Mouse (Mus musculus): ENCODE results near the gene Tia1. TPM values are rescaled to one million over a fixed set of nuclear protein-coding genes. Genes with fewer than 3 reads are reported as not detected.
"Not testable (repeated sequence)": the region's sequence is repeated elsewhere in the genome, so short reads cannot be mapped to it uniquely, and the experiment has no call there.

Gene Tia1
- polyA plus RNA-seq, 1 experiment from 2014 or later = 235 TPM

GRCm38 (mm10) chr6:86371340-86371911 lies 32.6 kb upstream of the Tia1 start:
- peak; percentile 98 for DNase-seq (ENCODE audit: low spot score)
- no peaks in the 10 kb centered on the region for H3K9me3 ChIP-seq (replicated peaks)
- under 1% methylated on average over 50 of the region's 50 CpGs for WGBS
- H3K4me3 ChIP-seq = peak overlapping the region; percentile 92
- peaks cover 23% of the 10 kb centered on the region for H3K4me1 ChIP-seq
- peaks cover 59% of the 10 kb centered on the region for H3K36me3 ChIP-seq
- H3K27ac ChIP-seq = peak overlapping the region; percentile 92
- H3K27me3 ChIP-seq (ENCODE audit: low read depth, poor library complexity, severe bottlenecking) = no peaks in the 10 kb centered on the region

GRCm38 (mm10) chr6:86371950-86372516 lies 32.0 kb upstream of the Tia1 start:
- H3K27ac ChIP-seq = peak overlapping the region; percentile 92
- peaks cover 63% of the 10 kb centered on the region for H3K36me3 ChIP-seq
- no peaks in the 10 kb centered on the region for H3K27me3 ChIP-seq (ENCODE audit: low read depth, poor library complexity, severe bottlenecking)

DNA sequence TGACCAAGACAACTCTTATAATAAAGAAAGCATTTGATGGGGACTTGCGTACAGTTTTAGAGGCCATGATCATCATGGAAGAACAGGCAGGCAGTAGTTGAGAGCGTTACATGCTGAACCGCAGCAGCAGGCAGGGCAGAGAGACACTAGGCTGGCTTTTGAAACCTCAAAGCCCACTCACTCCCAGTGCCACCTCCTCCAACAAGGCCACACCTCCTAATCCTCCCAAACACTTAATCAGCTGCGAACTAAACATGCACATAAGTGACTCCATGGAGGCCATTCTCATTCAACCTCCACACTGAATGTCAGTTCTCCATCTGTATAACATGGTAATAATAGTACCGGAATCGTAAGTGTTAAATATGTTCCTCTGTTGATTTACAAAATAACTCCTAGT lies 30.5 kb upstream of the Tia1 start:
- no peak overlapping the region for H3K27ac ChIP-seq
- no peaks in the 10 kb centered on the region for H3K27me3 ChIP-seq (ENCODE audit: low read depth, poor library complexity, severe bottlenecking)
- DNase-seq (ENCODE audit: low spot score) = no peak
- no peak overlapping the region for H3K4me3 ChIP-seq
- peaks cover 66% of the 10 kb centered on the region for H3K36me3 ChIP-seq
- no peaks in the 10 kb centered on the region for H3K9me3 ChIP-seq (replicated peaks)
- peaks cover 19% of the 10 kb centered on the region for H3K4me1 ChIP-seq
- WGBS = 95% methylated on average over 6 of the region's 6 CpGs

More at GRCm38 (mm10) chr6:86371950-86372516, 32.0 kb upstream of the Tia1 start:
- no peaks in the 10 kb centered on the region for H3K9me3 ChIP-seq (replicated peaks)
- H3K4me3 ChIP-seq = peak overlapping the region; percentile 92
- 5% methylated on average over 12 of the region's 12 CpGs for WGBS
- DNase-seq (ENCODE audit: low spot score) = no peak
- peaks cover 19% of the 10 kb centered on the region for H3K4me1 ChIP-seq

DNA sequence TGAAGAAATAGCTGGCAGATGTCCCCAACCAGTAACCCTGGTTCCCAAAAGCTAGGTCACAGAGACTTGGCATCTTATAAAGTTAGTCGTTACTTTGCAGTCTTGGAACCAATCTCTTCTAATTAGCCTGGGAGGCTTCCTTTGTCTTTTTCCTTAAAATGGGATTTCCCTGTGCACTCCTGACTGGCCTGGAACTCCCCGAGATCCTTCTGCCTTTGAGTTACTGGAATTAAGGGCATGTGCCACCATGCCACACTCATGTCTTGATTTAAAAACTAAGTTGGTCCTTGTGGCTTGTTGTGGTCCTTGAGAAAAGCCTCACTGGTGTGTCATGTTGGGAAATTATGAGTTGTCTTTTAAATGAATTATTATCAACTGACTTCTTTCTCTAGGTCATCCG lies 25.7 kb upstream of the Tia1 start:
- H3K4me1 ChIP-seq = peaks cover 4% of the 10 kb centered on the region; the same call in 1 of the 2 replicates
- 94% methylated on average over 3 of the region's 3 CpGs for WGBS
- DNase-seq (ENCODE audit: low spot score) = no peak
- H3K9me3 ChIP-seq (replicated peaks) = no peaks in the 10 kb centered on the region
- H3K27ac ChIP-seq = no peak overlapping the region
- peaks cover 65% of the 10 kb centered on the region for H3K36me3 ChIP-seq
- no peaks in the 10 kb centered on the region for H3K27me3 ChIP-seq (ENCODE audit: low read depth, poor library complexity, severe bottlenecking)
- no peak overlapping the region for H3K4me3 ChIP-seq

DNA sequence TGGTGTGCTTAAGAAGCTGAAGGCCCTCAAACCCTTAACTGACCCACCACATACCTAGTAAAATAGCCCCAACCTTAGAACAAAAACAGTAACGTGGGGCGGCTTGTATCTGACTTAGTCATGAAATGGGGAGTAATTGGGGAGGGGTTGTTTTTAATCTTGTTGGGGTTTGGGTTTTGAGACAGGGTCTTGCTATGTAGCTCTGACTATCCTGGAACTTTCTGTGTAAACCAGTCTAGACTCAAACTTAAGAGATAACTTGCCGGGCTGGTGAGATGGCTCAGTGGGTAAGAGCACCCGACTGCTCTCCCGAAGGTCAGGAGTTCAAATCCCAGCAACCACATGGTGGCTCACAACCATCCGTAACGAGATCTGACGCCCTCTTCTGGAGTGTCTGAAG lies 23.9 kb upstream of the Tia1 start:
- H3K27ac ChIP-seq; DNase-seq (ENCODE audit: low spot score); H3K4me1 ChIP-seq; H3K4me3 ChIP-seq; H3K9me3 ChIP-seq (replicated peaks); H3K27me3 ChIP-seq (ENCODE audit: low read depth, poor library complexity, severe bottlenecking): not testable (repeated sequence)
- WGBS = 69% methylated on average over 8 of the region's 8 CpGs
- H3K36me3 ChIP-seq = peaks cover 52% of the 10 kb centered on the region

DNA sequence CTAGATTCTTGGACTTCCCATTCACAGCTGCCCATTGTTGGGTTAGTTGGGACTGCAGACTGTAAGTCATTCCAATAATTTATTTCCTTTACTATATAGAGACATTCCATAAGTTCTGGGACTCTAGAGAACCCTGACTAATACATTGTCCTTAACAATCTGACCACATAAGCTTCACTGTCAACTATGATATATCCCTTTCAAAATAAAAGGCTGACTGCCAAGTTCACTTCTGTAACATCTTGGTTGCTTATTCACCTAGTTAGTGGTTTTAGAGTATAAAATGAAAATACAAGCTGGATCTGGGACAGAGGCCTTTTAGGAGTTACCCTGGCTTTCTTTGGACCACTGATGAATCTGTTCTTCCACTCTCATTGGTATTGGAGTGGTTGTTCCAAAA lies 21.5 kb upstream of the Tia1 start:
- H3K36me3 ChIP-seq = peaks cover 49% of the 10 kb centered on the region
- no peaks in the 10 kb centered on the region for H3K9me3 ChIP-seq (replicated peaks)
- DNase-seq (ENCODE audit: low spot score) = no peak
- H3K4me3 ChIP-seq = no peak overlapping the region
- peaks cover 5% of the 10 kb centered on the region; the same call in 1 of the 2 replicates for H3K4me1 ChIP-seq
- no peak overlapping the region for H3K27ac ChIP-seq
- no peaks in the 10 kb centered on the region for H3K27me3 ChIP-seq (ENCODE audit: low read depth, poor library complexity, severe bottlenecking)

DNA sequence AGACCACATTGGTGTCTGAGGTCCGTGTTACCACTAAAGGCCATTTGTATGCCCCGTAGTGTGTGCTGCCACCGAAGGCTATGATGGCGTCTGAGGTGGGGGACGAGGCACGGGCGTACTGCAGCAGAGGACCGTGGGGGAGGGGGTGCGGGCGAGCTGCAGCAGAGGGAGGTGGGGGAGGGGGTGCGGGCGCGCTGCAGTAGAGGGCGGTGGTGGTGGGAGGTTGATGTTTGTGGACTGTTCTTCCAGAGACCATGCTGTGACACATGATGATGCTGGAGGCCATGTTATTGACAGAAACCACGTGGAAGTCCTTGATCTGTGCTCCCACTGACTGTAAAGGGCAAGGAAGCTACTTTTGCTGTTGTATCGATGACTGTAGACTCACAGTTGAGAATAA lies 20.6 kb upstream of the Tia1 start:
- Histone ChIP-seq H3K9me3 (replicated peaks) (no peaks in the 10 kb centered on the region), H3K4me1 (peaks cover 5% of the 10 kb centered on the region; the same call in 1 of the 2 replicates), H3K27ac (no peak overlapping the region), H3K4me3 (no peak overlapping the region), H3K36me3 (peaks cover 49% of the 10 kb centered on the region), H3K27me3 (ENCODE audit: low read depth, poor library complexity, severe bottlenecking) (no peaks in the 10 kb centered on the region)
- no peak for DNase-seq (ENCODE audit: low spot score)
- 44% methylated on average over 16 of the region's 16 CpGs for WGBS

DNA sequence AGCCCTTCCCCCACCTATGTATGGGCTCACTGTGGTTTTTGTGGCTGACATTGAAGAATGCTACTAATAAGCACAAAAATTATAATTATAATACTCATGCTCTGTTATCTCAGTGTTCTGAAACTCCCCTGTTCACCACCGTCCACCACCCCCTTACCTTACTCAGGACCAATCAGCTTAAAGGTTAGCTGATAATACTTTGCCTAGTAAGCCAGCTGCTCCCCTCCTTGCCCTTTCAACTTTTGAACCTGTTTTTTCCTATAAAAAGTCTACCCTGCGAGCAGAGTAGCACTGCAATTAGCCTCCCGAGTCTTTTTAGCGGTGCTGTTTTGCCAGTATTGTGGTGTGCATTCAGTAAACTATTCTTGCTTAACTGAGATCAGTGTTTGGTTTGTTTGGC lies 19.3 kb upstream of the Tia1 start:
- H3K9me3 ChIP-seq (replicated peaks) = no peaks in the 10 kb centered on the region
- no peak for DNase-seq (ENCODE audit: low spot score)
- no peak overlapping the region for H3K4me3 ChIP-seq
- no peak overlapping the region for H3K27ac ChIP-seq
- H3K27me3 ChIP-seq (ENCODE audit: low read depth, poor library complexity, severe bottlenecking) = no peaks in the 10 kb centered on the region
- peaks cover 5% of the 10 kb centered on the region; the same call in 1 of the 2 replicates for H3K4me1 ChIP-seq
- 77% methylated on average over 4 of the region's 4 CpGs for WGBS
- peaks cover 49% of the 10 kb centered on the region for H3K36me3 ChIP-seq

- H3K9me3 ChIP-seq (replicated peaks) = no peaks in the 10 kb centered on the region
- no peak overlapping the region for H3K4me3 ChIP-seq
- no peaks in the 10 kb centered on the region for H3K27me3 ChIP-seq (ENCODE audit: low read depth, poor library complexity, severe bottlenecking)
- WGBS = 82% methylated on average over 5 of the region's 5 CpGs
- H3K27ac ChIP-seq = no peak overlapping the region
- DNase-seq (ENCODE audit: low spot score) = no peak
- peaks cover 51% of the 10 kb centered on the region for H3K36me3 ChIP-seq
- peaks cover 5% of the 10 kb centered on the region; the same call in 1 of the 2 replicates for H3K4me1 ChIP-seq
These were observed 18.5 kb upstream of the Tia1 start for GRCm38 (mm10) chr6:86385362-86386104.

GRCm38 (mm10) chr6:86387313-86387712 lies 16.7 kb upstream of the Tia1 start:
- no peaks in the 10 kb centered on the region for H3K9me3 ChIP-seq (replicated peaks)
- WGBS = 91% methylated on average over 12 of the region's 12 CpGs
- H3K27ac ChIP-seq = no peak overlapping the region
- H3K4me3 ChIP-seq = no peak overlapping the region
- peaks cover 69% of the 10 kb centered on the region for H3K36me3 ChIP-seq
- H3K4me1 ChIP-seq = peaks cover 5% of the 10 kb centered on the region; the same call in 1 of the 2 replicates
- DNase-seq (ENCODE audit: low spot score) = no peak
- H3K27me3 ChIP-seq (ENCODE audit: low read depth, poor library complexity, severe bottlenecking) = no peaks in the 10 kb centered on the region

- Histone ChIP-seq H3K27ac (no peak overlapping the region), H3K27me3 (ENCODE audit: low read depth, poor library complexity, severe bottlenecking) (no peaks in the 10 kb centered on the region), H3K4me1 (peaks cover under 1% of the 10 kb centered on the region; the same call in 1 of the 2 replicates), H3K36me3 (peaks cover 78% of the 10 kb centered on the region), H3K4me3 (no peak overlapping the region), H3K9me3 (replicated peaks) (no peaks in the 10 kb centered on the region)
- no peak for DNase-seq (ENCODE audit: low spot score)
- WGBS = 84% methylated on average over 18 of the region's 18 CpGs
These were observed 15.6 kb upstream of the Tia1 start for GRCm38 (mm10) chr6:86388461-86388860.

GRCm38 (mm10) chr6:86391326-86391725 lies 12.7 kb upstream of the Tia1 start:
- H3K4me1 ChIP-seq = peaks cover 16% of the 10 kb centered on the region
- H3K27ac ChIP-seq = no peak overlapping the region
- no peaks in the 10 kb centered on the region for H3K9me3 ChIP-seq (replicated peaks)
- no peaks in the 10 kb centered on the region for H3K27me3 ChIP-seq (ENCODE audit: low read depth, poor library complexity, severe bottlenecking)
- DNase-seq (ENCODE audit: low spot score) = no peak
- H3K36me3 ChIP-seq = peaks cover 77% of the 10 kb centered on the region
- WGBS = 93% methylated on average over 5 of the region's 5 CpGs
- no peak overlapping the region for H3K4me3 ChIP-seq

- no peaks in the 10 kb centered on the region for H3K9me3 ChIP-seq (replicated peaks)
- H3K36me3 ChIP-seq = peaks cover 60% of the 10 kb centered on the region
- H3K4me3 ChIP-seq = no peak overlapping the region
- 85% methylated on average over 1 of the region's 1 CpGs for WGBS
- H3K27me3 ChIP-seq (ENCODE audit: low read depth, poor library complexity, severe bottlenecking) = no peaks in the 10 kb centered on the region
- no peak for DNase-seq (ENCODE audit: low spot score)
- peaks cover 27% of the 10 kb centered on the region for H3K4me1 ChIP-seq
- no peak overlapping the region for H3K27ac ChIP-seq
These were observed 10.8 kb upstream of the Tia1 start for GRCm38 (mm10) chr6:86393187-86393586.
